Mouse (Mus musculus): ENCODE results near the gene Cox4i2. TPM values are rescaled to one million over a fixed set of nuclear protein-coding genes. Genes with fewer than 3 reads are reported as not detected.

The Cox4i2 gene
- polyA plus RNA-seq, 1 experiment from 2014 or later = 21.7 TPM

DNA sequence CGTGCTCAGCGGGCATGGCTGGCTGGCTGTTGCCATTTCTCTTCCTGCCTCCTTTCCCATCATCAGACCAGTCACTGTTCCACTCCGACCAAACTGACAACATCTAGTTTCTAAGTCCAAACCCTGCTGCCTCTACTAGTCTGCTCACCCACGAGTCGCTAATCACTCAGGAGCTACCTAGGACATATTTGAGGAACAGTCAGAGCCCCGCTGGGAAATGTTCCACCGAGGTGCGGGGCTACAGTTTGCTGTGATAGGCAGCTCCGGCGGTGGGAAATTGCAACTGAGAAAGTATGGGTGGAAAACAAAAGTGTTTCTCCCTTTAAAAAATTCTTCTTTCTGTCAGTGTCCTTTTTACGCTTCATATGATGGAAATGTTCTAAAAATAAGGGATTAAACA is 36.3 kb upstream of the Cox4i2 start:
- no peaks in the 10 kb centered on the region for H3K27me3 ChIP-seq (ENCODE audit: control insufficient read depth, insufficient read depth, low read length)
- ATAC-seq (ENCODE audit: insufficient number of reproducible peaks, insufficient read depth, low FRiP score, low read depth) = no peak
- WGBS = 51% methylated on average over 11 of the region's 11 CpGs
- no peak overlapping the region for H3K9ac ChIP-seq (replicated peaks; ENCODE audit: low read depth, low read length)
- H3K4me1 ChIP-seq (ENCODE audit: control insufficient read depth, insufficient read depth, low read length) = peaks cover 13% of the 10 kb centered on the region; the same call in 1 of the 2 replicates
- no peak overlapping the region for H3K4me2 ChIP-seq (replicated peaks; ENCODE audit: low read depth, low read length)
- no peak overlapping the region for H3K4me3 ChIP-seq (ENCODE audit: low read depth, low read length)
- H3K9me3 ChIP-seq (ENCODE audit: control insufficient read depth, low read depth, low read length) = no peaks in the 10 kb centered on the region
- H3K36me3 ChIP-seq (ENCODE audit: control insufficient read depth, insufficient read depth, low read length) = no peaks in the 10 kb centered on the region
- H3K27ac ChIP-seq (ENCODE audit: low read length) = no peak overlapping the region

DNA sequence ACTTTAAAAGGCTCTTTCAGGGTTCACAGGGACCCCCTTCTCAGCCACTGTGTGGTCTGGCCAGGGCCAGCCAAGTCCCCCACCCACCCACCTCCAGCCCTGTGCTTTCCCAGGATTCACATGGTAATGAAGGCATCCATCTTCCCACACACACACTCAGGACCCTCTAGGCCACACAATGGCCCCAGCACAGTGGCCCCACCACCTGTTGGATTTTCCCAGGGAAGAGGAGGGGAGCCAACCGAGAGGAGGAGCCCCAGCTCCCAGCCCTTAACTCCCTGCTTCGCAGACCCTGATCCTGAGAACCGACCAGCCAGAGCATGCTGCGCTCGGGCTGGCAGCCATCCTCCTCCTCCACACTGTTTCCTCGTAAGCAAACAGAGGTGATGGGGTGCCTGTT is 35.9 kb upstream of the Cox4i2 start:
- Histone ChIP-seq H3K36me3 (ENCODE audit: control insufficient read depth, insufficient read depth, low read length) (no peaks in the 10 kb centered on the region), H3K4me2 (replicated peaks; ENCODE audit: low read depth, low read length) (no peak overlapping the region), H3K4me3 (ENCODE audit: low read depth, low read length) (no peak overlapping the region), H3K27me3 (ENCODE audit: control insufficient read depth, insufficient read depth, low read length) (no peaks in the 10 kb centered on the region), H3K4me1 (ENCODE audit: control insufficient read depth, insufficient read depth, low read length) (peaks cover 13% of the 10 kb centered on the region; the same call in 1 of the 2 replicates), H3K9me3 (ENCODE audit: control insufficient read depth, low read depth, low read length) (no peaks in the 10 kb centered on the region), H3K27ac (ENCODE audit: low read length) (no peak overlapping the region), H3K9ac (replicated peaks; ENCODE audit: low read depth, low read length) (no peak overlapping the region)
- WGBS = 32% methylated on average over 6 of the region's 6 CpGs
- peak; percentile 25; the same call in 1 of the 2 replicates for ATAC-seq (ENCODE audit: insufficient number of reproducible peaks, insufficient read depth, low FRiP score, low read depth)

DNA sequence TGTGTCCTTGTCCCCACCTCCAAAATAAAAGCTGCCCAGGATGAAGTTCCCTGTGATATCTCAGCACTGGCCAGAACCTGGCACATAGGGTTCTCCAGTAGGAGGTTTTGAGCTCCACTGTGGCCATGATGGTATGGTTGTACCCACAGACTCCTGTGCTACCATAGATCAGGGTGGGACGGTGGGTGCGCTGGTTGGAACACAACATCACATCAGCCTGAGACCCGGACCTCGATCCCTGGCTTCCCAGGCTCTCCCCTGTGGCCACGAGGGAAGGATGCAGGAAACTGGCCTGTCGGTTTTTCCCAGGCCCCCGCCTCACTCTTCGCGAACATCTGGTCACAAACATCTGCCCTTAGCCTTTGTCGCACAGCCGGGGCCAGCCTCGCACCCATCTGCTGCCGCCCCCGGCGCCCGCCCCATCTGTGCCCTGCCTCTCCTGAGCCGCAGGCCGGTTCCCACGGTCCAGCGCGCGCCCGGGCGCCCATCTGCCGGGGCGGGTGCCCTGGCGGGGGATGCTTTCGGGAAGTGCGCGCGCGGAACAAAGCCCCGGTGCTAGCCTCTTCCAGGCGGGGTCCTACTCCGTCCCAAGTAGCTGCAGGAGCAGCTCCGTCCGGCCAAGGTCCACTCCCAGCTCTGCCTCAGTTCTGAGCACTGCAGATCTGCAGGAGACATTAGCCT is 30.2 kb upstream of the Cox4i2 start:
- Histone ChIP-seq H3K27ac (ENCODE audit: low read length) (peak overlapping the region; percentile 27; the same call in 1 of the 2 replicates), H3K9me3 (ENCODE audit: control insufficient read depth, low read depth, low read length) (no peaks in the 10 kb centered on the region), H3K9ac (replicated peaks; ENCODE audit: low read depth, low read length) (peak overlapping the region; percentile 34; the same call in 1 of the 2 replicates), H3K4me1 (ENCODE audit: control insufficient read depth, insufficient read depth, low read length) (peaks cover 28% of the 10 kb centered on the region), H3K36me3 (ENCODE audit: control insufficient read depth, insufficient read depth, low read length) (no peaks in the 10 kb centered on the region), H3K4me3 (ENCODE audit: low read depth, low read length) (peak overlapping the region; percentile 27), H3K27me3 (ENCODE audit: control insufficient read depth, insufficient read depth, low read length) (no peaks in the 10 kb centered on the region), H3K4me2 (replicated peaks; ENCODE audit: low read depth, low read length) (peak overlapping the region; percentile 56)
- whole genome bisulfite sequencing = 4% methylated on average over 37 of the region's 37 CpGs
- peak; percentile 19; the same call in 1 of the 2 replicates for ATAC-seq (ENCODE audit: insufficient number of reproducible peaks, insufficient read depth, low FRiP score, low read depth)

DNA sequence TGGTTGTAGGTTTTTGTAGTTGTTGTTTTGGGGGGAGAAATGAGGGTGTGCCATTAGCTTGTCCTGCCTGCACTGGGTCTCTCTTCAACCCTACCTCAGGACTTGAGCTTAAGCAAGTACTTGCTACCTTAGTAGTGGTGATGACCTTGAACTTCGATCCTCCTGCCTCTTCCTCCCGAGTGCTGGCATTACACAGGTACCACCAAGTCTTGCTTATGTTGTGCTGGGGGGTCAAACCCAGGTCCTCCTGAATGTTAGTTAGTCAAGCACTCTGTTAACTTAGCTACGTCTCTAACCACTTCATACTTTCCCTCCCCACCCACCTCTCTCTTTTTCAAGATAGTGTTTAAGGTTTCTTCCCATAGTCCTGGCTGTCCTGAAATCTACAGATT is 29.6 kb upstream of the Cox4i2 start:
- Histone ChIP-seq H3K27me3 (ENCODE audit: control insufficient read depth, insufficient read depth, low read length) (no peaks in the 10 kb centered on the region), H3K9me3 (ENCODE audit: control insufficient read depth, low read depth, low read length) (no peaks in the 10 kb centered on the region), H3K4me3 (ENCODE audit: low read depth, low read length) (peak overlapping the region; percentile 27), H3K4me1 (ENCODE audit: control insufficient read depth, insufficient read depth, low read length) (peaks cover 32% of the 10 kb centered on the region), H3K4me2 (replicated peaks; ENCODE audit: low read depth, low read length) (peak overlapping the region; percentile 56), H3K27ac (ENCODE audit: low read length) (peak overlapping the region; percentile 27; the same call in 1 of the 2 replicates), H3K9ac (replicated peaks; ENCODE audit: low read depth, low read length) (0 out of 2 replicates have a peak overlapping the region, but pooled peaks have one; percentile 34), H3K36me3 (ENCODE audit: control insufficient read depth, insufficient read depth, low read length) (no peaks in the 10 kb centered on the region)
- 74% methylated on average over 3 of the region's 3 CpGs for WGBS
- no peak for ATAC-seq (ENCODE audit: insufficient number of reproducible peaks, insufficient read depth, low FRiP score, low read depth)

- Histone ChIP-seq H3K4me1 (ENCODE audit: control insufficient read depth, insufficient read depth, low read length) (peaks cover 41% of the 10 kb centered on the region), H3K27me3 (ENCODE audit: control insufficient read depth, insufficient read depth, low read length) (no peaks in the 10 kb centered on the region), H3K27ac (ENCODE audit: low read length) (peak overlapping the region; percentile 44; the same call in 1 of the 2 replicates), H3K4me3 (ENCODE audit: low read depth, low read length) (no peak overlapping the region), H3K9ac (replicated peaks; ENCODE audit: low read depth, low read length) (no peak overlapping the region), H3K9me3 (ENCODE audit: control insufficient read depth, low read depth, low read length) (no peaks in the 10 kb centered on the region), H3K36me3 (ENCODE audit: control insufficient read depth, insufficient read depth, low read length) (no peaks in the 10 kb centered on the region), H3K4me2 (replicated peaks; ENCODE audit: low read depth, low read length) (no peak overlapping the region)
- no peak for ATAC-seq (ENCODE audit: insufficient number of reproducible peaks, insufficient read depth, low FRiP score, low read depth)
- 56% methylated on average over 15 of the region's 15 CpGs for WGBS
These were observed 28.7 kb upstream of the Cox4i2 start for GRCm38 (mm10) chr2:152725178-152725750.

GRCm38 (mm10) chr2:152726213-152726612 is 27.8 kb upstream of the Cox4i2 start:
- no peaks in the 10 kb centered on the region for H3K27me3 ChIP-seq (ENCODE audit: control insufficient read depth, insufficient read depth, low read length)
- no peaks in the 10 kb centered on the region for H3K9me3 ChIP-seq (ENCODE audit: control insufficient read depth, low read depth, low read length)
- 90% methylated on average over 6 of the region's 6 CpGs for WGBS
- peaks cover 41% of the 10 kb centered on the region for H3K4me1 ChIP-seq (ENCODE audit: control insufficient read depth, insufficient read depth, low read length)
- no peaks in the 10 kb centered on the region for H3K36me3 ChIP-seq (ENCODE audit: control insufficient read depth, insufficient read depth, low read length)
- H3K9ac ChIP-seq (replicated peaks; ENCODE audit: low read depth, low read length) = no peak overlapping the region
- H3K4me3 ChIP-seq (ENCODE audit: low read depth, low read length) = no peak overlapping the region
- no peak overlapping the region for H3K4me2 ChIP-seq (replicated peaks; ENCODE audit: low read depth, low read length)
- H3K27ac ChIP-seq (ENCODE audit: low read length) = no peak overlapping the region
- no peak for ATAC-seq (ENCODE audit: insufficient number of reproducible peaks, insufficient read depth, low FRiP score, low read depth)

DNA sequence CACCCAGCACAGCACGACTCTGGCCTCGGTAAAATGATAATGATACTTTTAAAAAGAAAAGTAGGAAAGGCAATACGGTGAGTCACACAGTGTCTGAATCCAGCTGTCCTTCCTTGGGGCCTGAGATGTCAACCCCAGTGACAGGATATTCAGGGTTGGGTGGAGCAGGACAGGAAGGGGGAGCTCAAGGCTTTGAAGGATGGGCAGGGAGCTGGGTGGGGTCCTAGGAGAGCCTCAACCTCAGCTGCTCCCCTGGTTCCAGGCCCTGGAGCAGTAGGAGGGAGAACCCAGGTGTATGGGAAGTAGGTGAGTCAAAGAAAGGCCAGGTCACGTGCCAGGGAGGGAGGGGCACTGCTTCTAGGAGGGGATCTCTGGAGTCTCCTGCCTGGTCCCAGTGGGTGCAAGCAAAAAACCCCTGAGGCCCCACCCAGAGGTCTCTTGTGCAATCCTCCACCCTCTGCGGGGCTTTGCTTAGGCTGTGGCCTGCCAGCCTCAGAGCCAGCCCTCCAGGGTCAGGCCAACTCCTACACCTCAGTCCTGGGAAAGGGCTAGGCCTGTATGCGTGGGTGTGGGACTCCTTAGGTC is 27.1 kb upstream of the Cox4i2 start:
- 37% methylated on average over 6 of the region's 6 CpGs for WGBS
- Histone ChIP-seq H3K27me3 (ENCODE audit: control insufficient read depth, insufficient read depth, low read length) (no peaks in the 10 kb centered on the region), H3K9ac (replicated peaks; ENCODE audit: low read depth, low read length) (no peak overlapping the region), H3K9me3 (ENCODE audit: control insufficient read depth, low read depth, low read length) (no peaks in the 10 kb centered on the region), H3K36me3 (ENCODE audit: control insufficient read depth, insufficient read depth, low read length) (no peaks in the 10 kb centered on the region), H3K27ac (ENCODE audit: low read length) (peak overlapping the region; percentile 61), H3K4me1 (ENCODE audit: control insufficient read depth, insufficient read depth, low read length) (peaks cover 42% of the 10 kb centered on the region), H3K4me2 (replicated peaks; ENCODE audit: low read depth, low read length) (no peak overlapping the region), H3K4me3 (ENCODE audit: low read depth, low read length) (no peak overlapping the region)
- ATAC-seq (ENCODE audit: insufficient number of reproducible peaks, insufficient read depth, low FRiP score, low read depth) = no peak

GRCm38 (mm10) chr2:152727795-152728510 is 26.0 kb upstream of the Cox4i2 start:
- Histone ChIP-seq H3K4me3 (ENCODE audit: low read depth, low read length) (no peak overlapping the region), H3K9me3 (ENCODE audit: control insufficient read depth, low read depth, low read length) (no peaks in the 10 kb centered on the region), H3K36me3 (ENCODE audit: control insufficient read depth, insufficient read depth, low read length) (no peaks in the 10 kb centered on the region), H3K27ac (ENCODE audit: low read length) (peak overlapping the region; percentile 83; the same call in 1 of the 2 replicates), H3K4me1 (ENCODE audit: control insufficient read depth, insufficient read depth, low read length) (peaks cover 50% of the 10 kb centered on the region), H3K4me2 (replicated peaks; ENCODE audit: low read depth, low read length) (no peak overlapping the region), H3K9ac (replicated peaks; ENCODE audit: low read depth, low read length) (no peak overlapping the region), H3K27me3 (ENCODE audit: control insufficient read depth, insufficient read depth, low read length) (no peaks in the 10 kb centered on the region)
- 77% methylated on average over 14 of the region's 14 CpGs for WGBS
- ATAC-seq (ENCODE audit: insufficient number of reproducible peaks, insufficient read depth, low FRiP score, low read depth) = 0 out of 2 replicates have a peak, but pooled peaks have one; percentile 4
